Mouse (Mus musculus) CH12.LX (cell line): ENCODE data around the gene Naa35.

ENCODE experiments used
- CHD1 ChIP-seq: IDR thresholded peaks from 2 replicates; pipeline ENCODE4 v1.6.1; 2012; ENCODE audit warnings: low read depth, low read length, improper control_type of control experiment, inconsistent platforms
- CHD2 ChIP-seq: IDR thresholded peaks from 2 replicates; pipeline ENCODE4 v1.6.1; 2011; ENCODE audit warnings: low read length, improper control_type of control experiment
- CTCF ChIP-seq, 2 experiments: IDR thresholded peaks in 1 of 2; conservative IDR thresholded peaks in 1 of 2; 2 replicates each; pipeline ENCODE4 v1.5.1; 2011 to 2012; ENCODE audit warnings: low read depth in 2 of 2, low read length in 2 of 2, improper control_type of control experiment in 1 of 2, inconsistent platforms in 1 of 2, mild to moderate bottlenecking in 1 of 2, moderate library complexity in 1 of 2
- EP300 ChIP-seq: IDR thresholded peaks from 2 replicates; pipeline ENCODE4 v1.6.1; 2011; ENCODE audit warnings: low read length, improper control_type of control experiment
- HCFC1 ChIP-seq: IDR thresholded peaks from 2 replicates; pipeline ENCODE4 v1.6.1; 2012; ENCODE audit warnings: low read depth, mild to moderate bottlenecking, inconsistent platforms, low read length, improper control_type of control experiment
- MAFK ChIP-seq: IDR thresholded peaks from 2 replicates; pipeline ENCODE4 v1.6.1; 2011; ENCODE audit warnings: low read length, improper control_type of control experiment; ENCODE audit not compliant: insufficient replicate concordance
- MYC ChIP-seq: IDR thresholded peaks from 2 replicates; pipeline ENCODE4 v1.6.1; 2011; ENCODE audit warnings: low read depth, mild to moderate bottlenecking, improper control_type of control experiment, low read length
- NELFE ChIP-seq: IDR thresholded peaks from 2 replicates; pipeline ENCODE4 v1.6.1; 2011; ENCODE audit warnings: low read depth, low read length, improper control_type of control experiment
- NRF1 ChIP-seq: IDR thresholded peaks from 2 replicates; pipeline ENCODE4 v1.6.1; 2014; ENCODE audit warnings: low read depth, mild to moderate bottlenecking, inconsistent platforms, low read length, improper control_type of control experiment, moderate library complexity
- POLR2A ChIP-seq: IDR thresholded peaks from 2 replicates; pipeline ENCODE4 v1.6.1; 2011; ENCODE audit warnings: low read depth, mild to moderate bottlenecking, improper control_type of control experiment, low read length
- SIN3A ChIP-seq: IDR thresholded peaks from 2 replicates; pipeline ENCODE4 v1.6.1; 2012; ENCODE audit warnings: low read length, improper control_type of control experiment, inconsistent platforms
- TCF12 ChIP-seq: IDR thresholded peaks from 2 replicates; pipeline ENCODE4 v1.6.1; 2014; ENCODE audit warnings: low read depth, mild to moderate bottlenecking, inconsistent platforms, low read length, improper control_type of control experiment

DNA sequence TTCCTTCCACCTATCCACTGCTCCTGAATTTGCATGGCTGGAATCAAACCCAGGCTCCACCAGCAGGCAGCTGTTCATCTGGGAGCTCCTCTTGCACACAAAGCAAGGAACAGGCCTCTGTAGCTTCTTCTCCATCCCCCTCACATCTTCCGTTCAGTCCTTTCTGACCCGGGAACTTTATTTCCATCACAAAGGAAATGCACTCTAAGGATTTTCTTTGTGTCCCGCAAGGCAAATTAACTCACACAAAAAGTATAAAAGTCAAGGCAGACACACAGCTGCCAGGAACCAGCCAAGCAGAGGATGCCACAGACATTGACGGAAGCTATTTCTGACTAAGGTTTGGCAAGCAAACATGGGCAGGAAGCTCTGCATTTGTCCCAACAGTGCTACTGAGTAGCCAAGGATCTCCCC is 71.9 kb downstream of the Naa35 start:
- no peak for TF ChIP-seq CTCF (conservative IDR thresholded peaks at IDR 0.05 in 1 of 2, IDR thresholded peaks at IDR 0.05 in 1 of 2; ENCODE audit: low read depth in 2 of 2, low read length in 2 of 2)
- no peak for TF ChIP-seq CHD1
- TF ChIP-seq HCFC1: no peak
- TF ChIP-seq TCF12: no peak
- no peak for TF ChIP-seq EP300
- TF ChIP-seq SIN3A: no peak
- TF ChIP-seq POLR2A: no peak
- TF ChIP-seq MAFK: no peak
- TF ChIP-seq NRF1: no peak
- TF ChIP-seq NELFE: no peak
- no peak for TF ChIP-seq MYC
- no peak for TF ChIP-seq CHD2
